Comparison of ENCODE assay signal across 8 mouse cellular contexts in genomic region chr10:80827063-80827869, GRCm38 (mm10). TPM values are rescaled to one million over a fixed set of nuclear protein-coding genes. Genes with fewer than 3 reads are reported as not detected.
A peak's percentile ranks its signal among the peaks of the same experiment; 100 is the strongest.
DNase-seq lines count a peak whose midpoint lies in the region; ATAC-seq and TF ChIP-seq lines count a peak whose summit lies in the region.

No protein-coding gene starts in this region.

- H3K4me2 ChIP-seq in embryonic facial prominence, embryonic 14.5 days (ENCODE audit: low read depth, low read length) = peak overlapping the region; percentile 86
- H3K4me2 ChIP-seq in intestine, embryonic 15.5 days (replicated peaks) = peak overlapping the region; percentile 87
- H3K4me2 ChIP-seq in neural tube, embryonic 12.5 days (replicated peaks) = peak overlapping the region; percentile 99

- H3K79me2 ChIP-seq in liver, adult 2 months (ENCODE audit: control insufficient read depth, insufficient read depth, low read length) = peaks cover 16% of the 10 kb centered on the region; the same call in 1 of the 2 replicates

- 3% methylated on average over 29 of the region's 29 CpGs for WGBS in liver, adult 2 months
- WGBS in embryonic facial prominence, embryonic 14.5 days = 8% methylated on average over 26 of the region's 29 CpGs
- 6% methylated on average over 29 of the region's 29 CpGs for WGBS in intestine, embryonic 15.5 days
- 9% methylated on average over 29 of the region's 29 CpGs for WGBS in neural tube, embryonic 12.5 days

- peak overlapping the region; percentile 56 for H3K27ac ChIP-seq in liver, adult 2 months (replicated peaks; ENCODE audit: insufficient read depth, low read depth, low read length)
- H3K27ac ChIP-seq in embryonic facial prominence, embryonic 14.5 days (replicated peaks; ENCODE audit: low read depth, low read length) = peak overlapping the region; percentile 91
- peak overlapping the region; percentile 81 for H3K27ac ChIP-seq in intestine, embryonic 15.5 days
- peak overlapping the region; percentile 64; the same call in 1 of the 2 replicates for H3K27ac ChIP-seq in neural tube, embryonic 12.5 days

- H3K4me1 ChIP-seq in liver, adult 2 months (ENCODE audit: control insufficient read depth, insufficient read depth, low read length) = peaks cover 37% of the 10 kb centered on the region
- peaks cover 7% of the 10 kb centered on the region; the same call in 1 of the 2 replicates for H3K4me1 ChIP-seq in embryonic facial prominence, embryonic 14.5 days (ENCODE audit: control insufficient read depth, insufficient read depth, low read length)
- peaks cover 35% of the 10 kb centered on the region for H3K4me1 ChIP-seq in intestine, embryonic 15.5 days (replicated peaks)
- H3K4me1 ChIP-seq in neural tube, embryonic 12.5 days = peaks cover 35% of the 10 kb centered on the region

- H3K9ac ChIP-seq in liver, adult 2 months (ENCODE audit: low read depth, low read length) = peak overlapping the region; percentile 99
- peak overlapping the region; percentile 94 for H3K9ac ChIP-seq in embryonic facial prominence, embryonic 14.5 days (ENCODE audit: low read depth, low read length)
- H3K9ac ChIP-seq in intestine, embryonic 15.5 days = peak overlapping the region; percentile 78
- H3K9ac ChIP-seq in neural tube, embryonic 12.5 days = peak overlapping the region; percentile 92

- TF ChIP-seq POLR2A in liver, adult 2 months (IDR thresholded peaks at IDR 0.05; ENCODE audit: extremely low read depth, insufficient read depth, low read length) = no peak

- H3K36me3 ChIP-seq in liver, adult 2 months (ENCODE audit: control insufficient read depth, insufficient read depth, low read length) = peaks cover 8% of the 10 kb centered on the region
- peaks cover 23% of the 10 kb centered on the region for H3K36me3 ChIP-seq in embryonic facial prominence, embryonic 14.5 days (ENCODE audit: control insufficient read depth, insufficient read depth, low read length)
- peaks cover 10% of the 10 kb centered on the region for H3K36me3 ChIP-seq in intestine, embryonic 15.5 days
- H3K36me3 ChIP-seq in neural tube, embryonic 12.5 days = peaks cover 22% of the 10 kb centered on the region

- peak overlapping the region; percentile 99 for H3K4me3 ChIP-seq in liver, adult 2 months (ENCODE audit: insufficient read depth, low read depth, low read length)
- H3K4me3 ChIP-seq in embryonic facial prominence, embryonic 14.5 days (ENCODE audit: low read depth, low read length) = peak overlapping the region; percentile 81
- H3K4me3 ChIP-seq in intestine, embryonic 15.5 days (replicated peaks) = peak overlapping the region; percentile 62
- peak overlapping the region; percentile 87 for H3K4me3 ChIP-seq in neural tube, embryonic 12.5 days

- no peak for TF ChIP-seq CTCF in liver, adult 2 months (IDR thresholded peaks at IDR 0.05; ENCODE audit: low read depth, low read length)

- peak; percentile 17 for DNase-seq in liver, adult 2 months (ENCODE audit: extremely low read depth, low read depth, low spot score)
- DNase-seq in liver = no peak
- DNase-seq in embryonic facial prominence, embryonic 14.5 days (ENCODE audit: low spot score) = no peak
- DNase-seq in testis, postnatal 14 days (ENCODE audit: low spot score) = no peak
- no peak for DNase-seq in adrenal gland, adult 8-10 months
- DNase-seq in spleen, postnatal 4 days (ENCODE audit: low spot score in 2 of 2) = no peak

- H3K27me3 ChIP-seq in liver, adult 2 months (ENCODE audit: control insufficient read depth, insufficient read depth, low read length) = no peaks in the 10 kb centered on the region
- H3K27me3 ChIP-seq in embryonic facial prominence, embryonic 14.5 days (replicated peaks; ENCODE audit: control insufficient read depth, insufficient read depth, low read length) = no peaks in the 10 kb centered on the region
- H3K27me3 ChIP-seq in intestine, embryonic 15.5 days (replicated peaks) = no peaks in the 10 kb centered on the region
- no peaks in the 10 kb centered on the region for H3K27me3 ChIP-seq in neural tube, embryonic 12.5 days (replicated peaks)

- ATAC-seq in embryonic facial prominence, embryonic 14.5 days (ENCODE audit: low read depth) = no peak
- ATAC-seq in intestine, embryonic 15.5 days = no peak
- no peak for ATAC-seq in neural tube, embryonic 12.5 days (ENCODE audit: low FRiP score, low read depth)

- H3K9me3 ChIP-seq in embryonic facial prominence, embryonic 14.5 days (ENCODE audit: control insufficient read depth, low read length) = no peaks in the 10 kb centered on the region
- no peaks in the 10 kb centered on the region for H3K9me3 ChIP-seq in intestine, embryonic 15.5 days
- no peaks in the 10 kb centered on the region for H3K9me3 ChIP-seq in neural tube, embryonic 12.5 days

RNA-seq across cellular contexts. Expression of gene Oaz1, which starts 0.8 kb away (rescaled TPM):
- 527 and 614 TPM in 2 replicates for total RNA-seq in liver, adult 2 months (2014; rRNA removed)
- 1,187 and 1,294 TPM in 2 replicates for polyA plus RNA-seq in liver, adult 2 months (2012; rRNA removed)
- 1,606 and 1,697 TPM in 2 replicates for polyA plus RNA-seq in embryonic facial prominence, embryonic 14.5 days (2014; fragmentation: Nextera tagmentation; extraction: Ambion mirVana)
- 1,393 and 1,601 TPM in 2 replicates for polyA plus RNA-seq in intestine, embryonic 15.5 days (2015; fragmentation: Nextera tagmentation; extraction: Ambion mirVana)
- 1,342 and 1,429 TPM in 2 replicates for polyA plus RNA-seq in neural tube, embryonic 12.5 days (2016; fragmentation: Nextera tagmentation; extraction: Ambion mirVana)
- 1,000 to 10,000 TPM in 1 of 4 experiments, 100 to 1,000 TPM in 3; 825 to 1,012 (median 923) TPM for total RNA-seq in adrenal gland, adult 8-10 months (2022)

RNA-seq across cellular contexts. Expression of gene Jsrp1, which starts 14.0 kb away (rescaled TPM):
- total RNA-seq in liver, adult 2 months (2014; rRNA removed) = not detected in 2 replicates
- not detected in 2 replicates for polyA plus RNA-seq in liver, adult 2 months (2012; rRNA removed)
- polyA plus RNA-seq in embryonic facial prominence, embryonic 14.5 days (2014; fragmentation: Nextera tagmentation; extraction: Ambion mirVana) = 13.0 and 20.3 TPM in 2 replicates
- 0.88 and 1.2 TPM in 2 replicates for polyA plus RNA-seq in intestine, embryonic 15.5 days (2015; fragmentation: Nextera tagmentation; extraction: Ambion mirVana)
- 1.4 and 1.6 TPM in 2 replicates for polyA plus RNA-seq in neural tube, embryonic 12.5 days (2016; fragmentation: Nextera tagmentation; extraction: Ambion mirVana)
- 10 to 100 TPM in 2 of 4 experiments, 1 to 10 TPM in 2; 5.7 to 23.4 (median 12.4) TPM for total RNA-seq in adrenal gland, adult 8-10 months (2022)

RNA-seq across cellular contexts. Expression of gene Lingo3, which starts 16.6 kb away (rescaled TPM):
- total RNA-seq in liver, adult 2 months (2014; rRNA removed) = not detected in 2 replicates
- 0.05 TPM in 1 of 2 replicates, not detected in the other for polyA plus RNA-seq in liver, adult 2 months (2012; rRNA removed)
- 1.2 and 1.3 TPM in 2 replicates for polyA plus RNA-seq in embryonic facial prominence, embryonic 14.5 days (2014; fragmentation: Nextera tagmentation; extraction: Ambion mirVana)
- polyA plus RNA-seq in intestine, embryonic 15.5 days (2015; fragmentation: Nextera tagmentation; extraction: Ambion mirVana) = 0.05 and 0.09 TPM in 2 replicates
- polyA plus RNA-seq in neural tube, embryonic 12.5 days (2016; fragmentation: Nextera tagmentation; extraction: Ambion mirVana) = 0.65 and 1.3 TPM in 2 replicates
- total RNA-seq in adrenal gland, adult 8-10 months (2022) = 10 to 100 TPM in 3 of 4 experiments, 1 to 10 TPM in 1; 8.4 to 21.5 (median 15.9) TPM

RNA-seq across cellular contexts. Expression of gene Amh, which starts 22.2 kb away (rescaled TPM):
- 0.13 and 0.18 TPM in 2 replicates for total RNA-seq in liver, adult 2 months (2014; rRNA removed)
- polyA plus RNA-seq in liver, adult 2 months (2012; rRNA removed) = 0.09 and 0.21 TPM in 2 replicates
- polyA plus RNA-seq in embryonic facial prominence, embryonic 14.5 days (2014; fragmentation: Nextera tagmentation; extraction: Ambion mirVana) = 0.13 TPM in 1 of 2 replicates, not detected in the other
- not detected in 2 replicates for polyA plus RNA-seq in intestine, embryonic 15.5 days (2015; fragmentation: Nextera tagmentation; extraction: Ambion mirVana)
- not detected in 2 replicates for polyA plus RNA-seq in neural tube, embryonic 12.5 days (2016; fragmentation: Nextera tagmentation; extraction: Ambion mirVana)
- 1 to 10 TPM in 1 of 4 experiments, under 1 TPM in 3; 0.20 to 1.3 (median 0.68) TPM for total RNA-seq in adrenal gland, adult 8-10 months (2022)

RNA-seq across cellular contexts. Expression of gene Lsm7, which starts 27.7 kb away (rescaled TPM):
- total RNA-seq in liver, adult 2 months (2014; rRNA removed) = 61.3 and 61.6 TPM in 2 replicates
- polyA plus RNA-seq in liver, adult 2 months (2012; rRNA removed) = 62.1 and 75.1 TPM in 2 replicates
- polyA plus RNA-seq in embryonic facial prominence, embryonic 14.5 days (2014; fragmentation: Nextera tagmentation; extraction: Ambion mirVana) = 303 and 331 TPM in 2 replicates
- polyA plus RNA-seq in intestine, embryonic 15.5 days (2015; fragmentation: Nextera tagmentation; extraction: Ambion mirVana) = 270 and 286 TPM in 2 replicates
- polyA plus RNA-seq in neural tube, embryonic 12.5 days (2016; fragmentation: Nextera tagmentation; extraction: Ambion mirVana) = 265 and 274 TPM in 2 replicates
- total RNA-seq in adrenal gland, adult 8-10 months (2022) = 10 to 100 TPM; 27.4 to 54.4 (median 34.0) TPM
